Mouse (Mus musculus) hindbrain, embryonic 12.5 days (tissue): ENCODE results near the gene Hemk1. TPM values are rescaled to one million over a fixed set of nuclear protein-coding genes. Genes with fewer than 3 reads are reported as not detected.
A peak's percentile ranks its signal among the peaks of the same experiment; 100 is the strongest.

ENCODE experiments used
- ATAC-seq: fragments of 200-750 bp; cut with Nextera tagmentation; 2 replicates; pipeline ENCODE4 v1.8.0; 2017; ENCODE audit warnings: moderate TSS enrichment; ENCODE audit not compliant: low FRiP score
- H3K27ac ChIP-seq: fragments of 300-500 bp; sonication (generic); 2 replicates; pipeline ENCODE4 v1.5.1; 2016; ENCODE audit warnings: mild to moderate bottlenecking
- H3K27me3 ChIP-seq: fragments of 300-500 bp; sonication (generic); 2 replicates; pipeline ENCODE4 v1.6.1; 2016; ENCODE audit warnings: mild to moderate bottlenecking
- H3K36me3 ChIP-seq: fragments of 300-500 bp; sonication (generic); 2 replicates; pipeline ENCODE4 v1.6.1; 2016; ENCODE audit warnings: mild to moderate bottlenecking
- H3K4me1 ChIP-seq: fragments of 300-500 bp; sonication (generic); 2 replicates; pipeline ENCODE4 v1.6.1; 2016
- H3K4me2 ChIP-seq: fragments of 300-500 bp; sonication (generic); replicated peaks from 2 replicates; pipeline ENCODE4 v1.6.1; 2016; ENCODE audit warnings: mild to moderate bottlenecking
- H3K4me3 ChIP-seq: fragments of 300-500 bp; sonication (generic); 2 replicates; pipeline ENCODE4 v1.5.1; 2016; ENCODE audit warnings: mild to moderate bottlenecking
- H3K9ac ChIP-seq: fragments of 300-500 bp; sonication (generic); 2 replicates; pipeline ENCODE4 v1.6.1; 2016; ENCODE audit warnings: mild to moderate bottlenecking, moderate library complexity
- H3K9me3 ChIP-seq: fragments of 300-500 bp; sonication (generic); replicated peaks from 2 replicates; pipeline ENCODE4 v1.6.1; 2016; ENCODE audit warnings: mild to moderate bottlenecking
- WGBS: fragments of 180-500 bp; shearing (Covaris S2); methylation state at CpG from one replicate; pipeline ENCODE4 v1.1.7; 2016; 5-methylcytosine and 5-hydroxymethylcytosine counted together
- polyA plus RNA-seq: library from polyadenylated mRNA; unstranded; fragments of >200 nt; fragmentation: Nextera tagmentation; extraction: Ambion mirVana; gene quantifications from 2 replicates; pipeline ENCODE4 v1.2.1, GENCODE M21; 2016

Gene Hemk1
- polyA plus RNA-seq, 1 experiment from 2014 or later = 14.1 TPM

- WGBS = 93% methylated on average over 9 of the region's 9 CpGs
- Histone ChIP-seq H3K9ac (no peak overlapping the region), H3K4me1 (peaks cover 29% of the 10 kb centered on the region), H3K27me3 (peaks cover under 1% of the 10 kb centered on the region; the same call in 1 of the 2 replicates), H3K36me3 (no peaks in the 10 kb centered on the region), H3K4me3 (no peak overlapping the region), H3K4me2 (no peak overlapping the region), H3K27ac (no peak overlapping the region), H3K9me3 (no peaks in the 10 kb centered on the region)
- no peak for ATAC-seq
Observed at GRCm38 (mm10) chr9:107282951-107283350, 55.2 kb downstream of the Hemk1 start.

- Histone ChIP-seq H3K27ac (no peak overlapping the region), H3K36me3 (no peaks in the 10 kb centered on the region), H3K4me1 (peaks cover 29% of the 10 kb centered on the region), H3K4me2 (no peak overlapping the region), H3K27me3 (no peaks in the 10 kb centered on the region), H3K9ac (no peak overlapping the region), H3K9me3 (no peaks in the 10 kb centered on the region), H3K4me3 (no peak overlapping the region)
- ATAC-seq = no peak
- 88% methylated on average over 5 of the region's 5 CpGs for WGBS
Observed at GRCm38 (mm10) chr9:107281241-107281987, 56.7 kb downstream of the Hemk1 start.

- Histone ChIP-seq H3K27me3 (no peaks in the 10 kb centered on the region), H3K27ac (peak overlapping the region; percentile 26; the same call in 1 of the 2 replicates), H3K9me3 (no peaks in the 10 kb centered on the region), H3K4me2 (peak overlapping the region; percentile 29), H3K36me3 (no peaks in the 10 kb centered on the region), H3K4me1 (peaks cover 29% of the 10 kb centered on the region), H3K9ac (peak overlapping the region; percentile 32; the same call in 1 of the 2 replicates), H3K4me3 (no peak overlapping the region)
- no peak for ATAC-seq
- WGBS = 45% methylated on average over 13 of the region's 13 CpGs
Observed at GRCm38 (mm10) chr9:107280322-107281027, 57.7 kb downstream of the Hemk1 start.

- H3K27me3 ChIP-seq = no peaks in the 10 kb centered on the region
- WGBS = 23% methylated on average over 16 of the region's 16 CpGs
- H3K36me3 ChIP-seq = no peaks in the 10 kb centered on the region
- H3K4me1 ChIP-seq = peaks cover 25% of the 10 kb centered on the region
- peak overlapping the region; percentile 29 for H3K4me2 ChIP-seq
- H3K27ac ChIP-seq = peak overlapping the region; percentile 26; the same call in 1 of the 2 replicates
- ATAC-seq = peak; percentile 38; the same call in 1 of the 2 replicates
- H3K9me3 ChIP-seq = no peaks in the 10 kb centered on the region
- H3K9ac ChIP-seq = peak overlapping the region; percentile 32; the same call in 1 of the 2 replicates
- H3K4me3 ChIP-seq = no peak overlapping the region
Observed at GRCm38 (mm10) chr9:107279378-107280321, 58.5 kb downstream of the Hemk1 start.

GRCm38 (mm10) chr9:107278527-107279377 is 59.4 kb downstream of the Hemk1 start:
- Histone ChIP-seq H3K4me2 (no peak overlapping the region; the same call in 1 of the 2 replicates), H3K9me3 (no peaks in the 10 kb centered on the region), H3K9ac (no peak overlapping the region), H3K27ac (no peak overlapping the region), H3K4me1 (peaks cover 25% of the 10 kb centered on the region), H3K27me3 (no peaks in the 10 kb centered on the region), H3K4me3 (no peak overlapping the region), H3K36me3 (no peaks in the 10 kb centered on the region)
- ATAC-seq = peak; percentile 59; the same call in 1 of the 2 replicates
- WGBS = 47% methylated on average over 8 of the region's 8 CpGs

GRCm38 (mm10) chr9:107278126-107278525 is 60.0 kb downstream of the Hemk1 start:
- 52% methylated on average over 4 of the region's 4 CpGs for WGBS

GRCm38 (mm10) chr9:107277603-107278002 is 60.5 kb downstream of the Hemk1 start:
- Histone ChIP-seq H3K4me3 (no peak overlapping the region), H3K4me2 (no peak overlapping the region), H3K36me3 (no peaks in the 10 kb centered on the region), H3K4me1 (peaks cover 25% of the 10 kb centered on the region), H3K9me3 (no peaks in the 10 kb centered on the region), H3K9ac (no peak overlapping the region), H3K27ac (no peak overlapping the region), H3K27me3 (no peaks in the 10 kb centered on the region)
- no peak for ATAC-seq
- 75% methylated on average over 7 of the region's 7 CpGs for WGBS

More at GRCm38 (mm10) chr9:107278126-107278525, 60.0 kb downstream of the Hemk1 start:
- ATAC-seq = no peak
- H3K9ac ChIP-seq = no peak overlapping the region
- no peaks in the 10 kb centered on the region for H3K27me3 ChIP-seq
- no peak overlapping the region for H3K27ac ChIP-seq
- peaks cover 25% of the 10 kb centered on the region for H3K4me1 ChIP-seq
- no peaks in the 10 kb centered on the region for H3K9me3 ChIP-seq
- no peak overlapping the region for H3K4me2 ChIP-seq
- H3K4me3 ChIP-seq = no peak overlapping the region
- no peaks in the 10 kb centered on the region for H3K36me3 ChIP-seq

Other genes starting within 250 kb of the Hemk1 start
- 13.4 and 14.4 TPM in 2 replicates for gene Dock3, start 106.4 kb downstream of the Hemk1 start, polyA plus RNA-seq
- 3.9 and 5.0 TPM in 2 replicates for gene Mapkapk3, start 48.5 kb downstream of the Hemk1 start, polyA plus RNA-seq
- gene Cish, start 42.3 kb downstream of the Hemk1 start, polyA plus RNA-seq = 6.8 and 8.0 TPM in 2 replicates
- 3.6 and 4.7 TPM in 2 replicates for gene 6430571L13Rik, start 2.3 kb upstream of the Hemk1 start, polyA plus RNA-seq
- gene Cacna2d2, start 61.3 kb upstream of the Hemk1 start, polyA plus RNA-seq = 4.6 and 4.7 TPM in 2 replicates
- gene Tmem115, start 195.6 kb upstream of the Hemk1 start, polyA plus RNA-seq = 48.1 and 50.4 TPM in 2 replicates
- gene Cyb561d2, start 203.8 kb upstream of the Hemk1 start, polyA plus RNA-seq = 21.9 and 22.6 TPM in 2 replicates
- gene Nprl2, start 203.9 kb upstream of the Hemk1 start, polyA plus RNA-seq = 47.5 and 50.5 TPM in 2 replicates
- 3.6 and 4.3 TPM in 2 replicates for gene Zmynd10, start 208.9 kb upstream of the Hemk1 start, polyA plus RNA-seq
- gene Rassf1, start 213.2 kb upstream of the Hemk1 start, polyA plus RNA-seq = 37.3 and 39.9 TPM in 2 replicates
- 84.8 and 87.0 TPM in 2 replicates for gene Tusc2, start 224.9 kb upstream of the Hemk1 start, polyA plus RNA-seq
- 105 and 109 TPM in 2 replicates for gene Hyal2, start 229.6 kb upstream of the Hemk1 start, polyA plus RNA-seq
- 8.1 and 9.6 TPM in 2 replicates for gene Hyal1, start 238.6 kb upstream of the Hemk1 start, polyA plus RNA-seq
- gene Naa80, start 240.5 kb upstream of the Hemk1 start, polyA plus RNA-seq = 13.5 and 15.0 TPM in 2 replicates
- 1.2 and 1.4 TPM in 2 replicates for gene Hyal3, start 242.5 kb upstream of the Hemk1 start, polyA plus RNA-seq
- gene Ifrd2, start 249.3 kb upstream of the Hemk1 start, polyA plus RNA-seq = 19.5 and 21.9 TPM in 2 replicates